37 mouse cellular contexts compared by ENCODE assay signal in the genomic region with DNA sequence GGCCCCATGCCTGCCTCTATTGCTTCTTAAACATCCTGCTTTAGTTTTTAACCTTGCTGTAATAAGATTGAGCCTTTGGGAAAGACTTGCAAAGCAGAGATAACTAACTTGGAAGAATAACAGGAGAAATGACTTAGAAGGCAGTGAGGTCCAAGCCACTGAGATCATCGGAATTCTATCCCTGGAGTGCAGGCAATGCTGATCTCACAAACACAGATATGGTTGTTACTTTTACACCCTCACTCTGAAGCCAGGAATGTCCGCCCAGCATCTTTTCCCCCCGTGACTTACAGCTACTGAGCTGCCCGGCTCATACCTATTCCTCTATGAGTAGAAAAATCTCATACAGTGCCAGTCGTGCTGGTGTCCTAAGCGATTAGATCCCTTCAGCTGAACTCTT. TPM values are rescaled to one million over a fixed set of nuclear protein-coding genes. Genes with fewer than 3 reads are reported as not detected.
DNase-seq lines count a peak whose midpoint lies in the region; ATAC-seq and TF ChIP-seq lines count a peak whose summit lies in the region.
"Had no signal": no experiment of that assay in that cellular context is flagged by ENCODE, and none has a peak within 500 bp of the region (broad histone marks: within the 10 kb centered on the region; RNA-seq: fewer than 3 reads in every experiment).

No protein-coding gene starts in this region.

- H3K9me3 ChIP-seq in limb, embryonic 14.5 days (ENCODE audit: control insufficient read depth, low read length): no peaks in the 10 kb centered on the region
- no peaks in the 10 kb centered on the region for H3K9me3 ChIP-seq in limb, embryonic 10.5 days (replicated peaks)
- no peaks in the 10 kb centered on the region for H3K9me3 ChIP-seq in heart, embryonic 11.5 days (replicated peaks; ENCODE audit: control insufficient read depth, low read length)
- H3K9me3 ChIP-seq in heart, embryonic 16.5 days (replicated peaks; ENCODE audit: control insufficient read depth, low read length): peaks cover 2% of the 10 kb centered on the region; the same call in 1 of the 2 replicates
- no peaks in the 10 kb centered on the region for H3K9me3 ChIP-seq in forebrain, embryonic 11.5 days (ENCODE audit: control insufficient read depth, low read length)
- H3K9me3 ChIP-seq: embryonic facial prominence, embryonic 13.5 days; forebrain, embryonic 10.5 days; hindbrain, embryonic 12.5 days; intestine, embryonic 15.5 days; limb, embryonic 12.5 days; lung, embryonic 15.5 days; midbrain, embryonic 13.5 days had no signal

- no peak for ATAC-seq in limb, embryonic 14.5 days (ENCODE audit: low FRiP score, low read depth)
- no peak for ATAC-seq in heart, embryonic 11.5 days (replicated peaks; ENCODE audit: insufficient number of reproducible peaks, low FRiP score, low TSS enrichment)
- ATAC-seq in heart, embryonic 16.5 days (replicated peaks; ENCODE audit: extremely low read depth, insufficient read depth, low FRiP score): peak; percentile 67
- no peak for ATAC-seq in forebrain, embryonic 11.5 days (replicated peaks; ENCODE audit: low FRiP score)
- ATAC-seq: forebrain, embryonic 16.5 days; hindbrain, postnatal 0 days; intestine, embryonic 15.5 days; midbrain, embryonic 13.5 days had no signal

- no peak overlapping the region for H3K4me3 ChIP-seq in limb, embryonic 14.5 days (replicated peaks; ENCODE audit: low read length)
- no peak overlapping the region for H3K4me3 ChIP-seq in limb, embryonic 10.5 days
- no peak overlapping the region for H3K4me3 ChIP-seq in heart, embryonic 11.5 days (ENCODE audit: low read depth, low read length)
- H3K4me3 ChIP-seq in heart, embryonic 16.5 days (ENCODE audit: low read length): no peak overlapping the region
- no peak overlapping the region for H3K4me3 ChIP-seq in forebrain, embryonic 11.5 days (ENCODE audit: low read depth, low read length)
- H3K4me3 ChIP-seq: embryonic facial prominence, embryonic 13.5 days; forebrain, embryonic 10.5 days; heart, adult 2 months; hindbrain, embryonic 12.5 days; intestine, embryonic 15.5 days; limb, embryonic 12.5 days; lung, embryonic 15.5 days; midbrain, embryonic 13.5 days had no signal

- no peak overlapping the region for H3K27ac ChIP-seq in limb, embryonic 14.5 days (replicated peaks; ENCODE audit: low read depth, low read length)
- H3K27ac ChIP-seq in limb, embryonic 10.5 days: no peak overlapping the region
- peak overlapping the region; percentile 43; the same call in 1 of the 2 replicates for H3K27ac ChIP-seq in heart, embryonic 11.5 days (ENCODE audit: low read depth, low read length)
- peak overlapping the region; percentile 76 for H3K27ac ChIP-seq in heart, embryonic 16.5 days (ENCODE audit: low read length)
- H3K27ac ChIP-seq in forebrain, embryonic 11.5 days (ENCODE audit: low read depth, low read length): no peak overlapping the region
- H3K27ac ChIP-seq: embryonic facial prominence, embryonic 13.5 days; forebrain, embryonic 10.5 days; heart, adult 2 months; hindbrain, embryonic 12.5 days; hindbrain, postnatal 0 days; intestine, embryonic 15.5 days; kidney, postnatal 0 days; limb, embryonic 12.5 days; lung, embryonic 15.5 days; midbrain, embryonic 13.5 days; stomach, postnatal 0 days had no signal

- no peaks in the 10 kb centered on the region for H3K36me3 ChIP-seq in limb, embryonic 14.5 days (ENCODE audit: control insufficient read depth, insufficient read depth, low read length)
- H3K36me3 ChIP-seq in limb, embryonic 10.5 days: no peaks in the 10 kb centered on the region
- H3K36me3 ChIP-seq in heart, embryonic 11.5 days (ENCODE audit: control insufficient read depth, insufficient read depth, low read length): no peaks in the 10 kb centered on the region
- H3K36me3 ChIP-seq in heart, embryonic 16.5 days (ENCODE audit: control insufficient read depth, insufficient read depth): no peaks in the 10 kb centered on the region
- H3K36me3 ChIP-seq in forebrain, embryonic 11.5 days (ENCODE audit: control insufficient read depth, insufficient read depth, low read length): no peaks in the 10 kb centered on the region
- H3K36me3 ChIP-seq: embryonic facial prominence, embryonic 13.5 days; forebrain, embryonic 10.5 days; hindbrain, embryonic 12.5 days; intestine, embryonic 15.5 days; limb, embryonic 12.5 days; lung, embryonic 15.5 days; midbrain, embryonic 13.5 days had no signal

- H3K9ac ChIP-seq in limb, embryonic 14.5 days (ENCODE audit: low read depth, low read length, severe bottlenecking): no peak overlapping the region
- no peak overlapping the region for H3K9ac ChIP-seq in heart, embryonic 11.5 days (ENCODE audit: low read depth, low read length)
- H3K9ac ChIP-seq in heart, embryonic 16.5 days (ENCODE audit: low read length): 0 out of 2 replicates have a peak overlapping the region, but pooled peaks have one; percentile 12
- no peak overlapping the region for H3K9ac ChIP-seq in forebrain, embryonic 11.5 days (ENCODE audit: low read length)
- H3K9ac ChIP-seq: embryonic facial prominence, embryonic 13.5 days; hindbrain, embryonic 12.5 days; intestine, embryonic 15.5 days; limb, embryonic 12.5 days; lung, embryonic 15.5 days; midbrain, embryonic 13.5 days had no signal

- no peaks in the 10 kb centered on the region for H3K27me3 ChIP-seq in limb, embryonic 14.5 days (ENCODE audit: control insufficient read depth, insufficient read depth, low read length)
- H3K27me3 ChIP-seq in limb, embryonic 10.5 days (ENCODE audit: low read depth, poor library complexity, severe bottlenecking): no peaks in the 10 kb centered on the region
- no peaks in the 10 kb centered on the region for H3K27me3 ChIP-seq in heart, embryonic 11.5 days (ENCODE audit: control insufficient read depth, insufficient read depth, low read length)
- H3K27me3 ChIP-seq in heart, embryonic 16.5 days (ENCODE audit: control insufficient read depth, insufficient read depth, low read length): no peaks in the 10 kb centered on the region
- no peaks in the 10 kb centered on the region for H3K27me3 ChIP-seq in forebrain, embryonic 11.5 days (ENCODE audit: control insufficient read depth, insufficient read depth, low read length)
- H3K27me3 ChIP-seq: embryonic facial prominence, embryonic 13.5 days; hindbrain, embryonic 12.5 days; intestine, embryonic 15.5 days; lung, embryonic 15.5 days; midbrain, embryonic 13.5 days had no signal

- TF ChIP-seq POLR2A in limb, embryonic 14.5 days (IDR thresholded peaks at IDR 0.05; ENCODE audit: borderline replicate concordance, extremely low read depth, insufficient read depth, insufficient read length): no peak

- intact Hi-C loops in left cerebral cortex, postnatal 36 days (cut with DNase I): no loop called here

- H3K4me1 ChIP-seq in limb, embryonic 14.5 days (ENCODE audit: control insufficient read depth, insufficient read depth, low read length): peaks cover 5% of the 10 kb centered on the region
- H3K4me1 ChIP-seq in limb, embryonic 10.5 days: peaks cover 5% of the 10 kb centered on the region; the same call in 1 of the 2 replicates
- H3K4me1 ChIP-seq in heart, embryonic 11.5 days (ENCODE audit: control insufficient read depth, insufficient read depth, low read length): no peaks in the 10 kb centered on the region; the same call in 1 of the 2 replicates
- peaks cover 10% of the 10 kb centered on the region for H3K4me1 ChIP-seq in heart, embryonic 16.5 days (ENCODE audit: control insufficient read depth, insufficient read depth, low read length)
- no peaks in the 10 kb centered on the region for H3K4me1 ChIP-seq in forebrain, embryonic 11.5 days (replicated peaks; ENCODE audit: control insufficient read depth, insufficient read depth, low read length)
- H3K4me1 ChIP-seq: embryonic facial prominence, embryonic 13.5 days; hindbrain, embryonic 12.5 days; intestine, embryonic 15.5 days; midbrain, embryonic 13.5 days had no signal

- 75% methylated on average over 6 of the region's 6 CpGs for WGBS in limb, embryonic 14.5 days
- 89% methylated on average over 6 of the region's 6 CpGs for WGBS in limb, embryonic 10.5 days
- 42% methylated on average over 6 of the region's 6 CpGs for WGBS in heart, embryonic 11.5 days (ENCODE audit: insufficient replicate concordance)
- WGBS in heart, embryonic 16.5 days: 34% methylated on average over 6 of the region's 6 CpGs
- WGBS in forebrain, embryonic 11.5 days: 86% methylated on average over 6 of the region's 6 CpGs

- H3K4me2 ChIP-seq in limb, embryonic 14.5 days (replicated peaks; ENCODE audit: low read depth, low read length, severe bottlenecking): no peak overlapping the region
- no peak overlapping the region for H3K4me2 ChIP-seq in heart, embryonic 11.5 days
- 0 out of 2 replicates have a peak overlapping the region, but pooled peaks have one; percentile 15 for H3K4me2 ChIP-seq in heart, embryonic 16.5 days (ENCODE audit: low read depth, low read length)
- no peak overlapping the region for H3K4me2 ChIP-seq in forebrain, embryonic 11.5 days (ENCODE audit: low read depth, low read length, severe bottlenecking)
- H3K4me2 ChIP-seq: embryonic facial prominence, embryonic 13.5 days; hindbrain, embryonic 12.5 days; intestine, embryonic 15.5 days; limb, embryonic 12.5 days; liver, embryonic 11.5 days; lung, embryonic 15.5 days; midbrain, embryonic 13.5 days had no signal

- peak; percentile 44 for DNase-seq in limb, embryonic 14.5 days (ENCODE audit: low spot score)
- no peak for DNase-seq in limb, embryonic 10.5 days (ENCODE audit: low spot score)
- peak; percentile 47 for DNase-seq in skeletal muscle tissue, adult 2 months (ENCODE audit: low read depth, low spot score)
- DNase-seq in left cerebral cortex, postnatal 36 days (ENCODE audit: low spot score in 2 of 2): no peak
- no peak for DNase-seq in forebrain, embryonic 11.5 days (ENCODE audit: low spot score)
- no peak for DNase-seq in urinary bladder, postnatal 4 days (ENCODE audit: low spot score in 2 of 2)
- DNase-seq: adrenal gland, postnatal 36 days; cerebellum, adult 18-20 months; cerebellum, postnatal 10 days; gastrocnemius, postnatal 14 days; kidney, adult 8-10 months; kidney, postnatal 4 days; layer of hippocampus, postnatal 36 days; lung, postnatal 36 days; retina, postnatal 1 day; right cerebral cortex, postnatal 14 days; thymus, adult 2 months; thymus, postnatal 36 days had no signal

RNA-seq across cellular contexts. Expression of a gene that starts 56.8 kb away (rescaled TPM):
- 38.2 and 51.3 TPM in 2 replicates for polyA plus RNA-seq in limb, embryonic 14.5 days (2012; rRNA removed)
- polyA plus RNA-seq in limb, embryonic 14.5 days (2014; fragmentation: Nextera tagmentation; extraction: Ambion mirVana): 26.0 and 35.5 TPM in 2 replicates
- 16.9 and 33.7 TPM in 2 replicates for polyA plus RNA-seq in limb, embryonic 10.5 days (2016; fragmentation: Nextera tagmentation; extraction: Ambion mirVana)
- 56.6 and 56.8 TPM in 2 replicates for polyA plus RNA-seq in heart, embryonic 11.5 days (2014; fragmentation: Nextera tagmentation; extraction: Ambion mirVana)
- 40.9 and 41.8 TPM in 2 replicates for polyA plus RNA-seq in heart, embryonic 16.5 days (2015; fragmentation: Nextera tagmentation; extraction: Ambion mirVana)
- 10 to 100 TPM; 17.5 to 17.9 TPM for total RNA-seq in left cerebral cortex, postnatal 36 days (2021)
- polyA plus RNA-seq in forebrain, embryonic 11.5 days (2014; fragmentation: Nextera tagmentation; extraction: Ambion mirVana): 9.6 and 15.3 TPM in 2 replicates
- total RNA-seq: common myeloid progenitor, adult 5-6 weeks; megakaryocyte, adult 5-6 weeks; MEL; monocyte, adult 5-6 weeks had no signal

Comparison
In these comparisons a context has a peak if more than half of its experiments do, and no peak if none do; other contexts are left out.
1. DNase-seq: peak in limb, embryonic 14.5 days (single experiment) and skeletal muscle tissue, adult 2 months (single experiment); none in limb, embryonic 10.5 days (single experiment), left cerebral cortex, postnatal 36 days (0 of 2), forebrain, embryonic 11.5 days (single experiment) and urinary bladder, postnatal 4 days (0 of 2).
2. H3K27ac ChIP-seq: peak in heart, embryonic 11.5 days (single experiment) and heart, embryonic 16.5 days (single experiment); none in limb, embryonic 14.5 days (single experiment), limb, embryonic 10.5 days (single experiment) and forebrain, embryonic 11.5 days (single experiment).